Mouse (Mus musculus) left cerebral cortex, postnatal 10 days (tissue): ENCODE data around the gene Nat8f5. TPM values are rescaled to one million over a fixed set of nuclear protein-coding genes. Genes with fewer than 3 reads are reported as not detected.
"Not testable (repeated sequence)": the region's sequence is repeated elsewhere in the genome, so short reads cannot be mapped to it uniquely, and the experiment has no call there.

ENCODE experiments used
- DNase-seq, 2 experiments: peaks; one replicate each; pipeline ENCODE4 v3.0.0; 2021 to 2022; ENCODE audit warnings: low spot score in 2 of 2, mixed read lengths in 1 of 2; ENCODE audit errors: extremely low spot score in 1 of 2
- intact Hi-C: fragments of 180-260 bp; cut with DNase I; formaldehyde crosslinking; loops from one replicate; pipeline ENCODE4 v1.15.1; 2025
- total RNA-seq, 2 experiments: library from RNA; stranded (reverse); gene quantifications; 2 replicates each; pipeline ENCODE4 v1.2.3; 2021

The Nat8f5 gene
- total RNA-seq, result 1 to 10 TPM in 1 of 2 experiments, under 1 TPM in 1; 0.73 to 1.4 TPM

DNA sequence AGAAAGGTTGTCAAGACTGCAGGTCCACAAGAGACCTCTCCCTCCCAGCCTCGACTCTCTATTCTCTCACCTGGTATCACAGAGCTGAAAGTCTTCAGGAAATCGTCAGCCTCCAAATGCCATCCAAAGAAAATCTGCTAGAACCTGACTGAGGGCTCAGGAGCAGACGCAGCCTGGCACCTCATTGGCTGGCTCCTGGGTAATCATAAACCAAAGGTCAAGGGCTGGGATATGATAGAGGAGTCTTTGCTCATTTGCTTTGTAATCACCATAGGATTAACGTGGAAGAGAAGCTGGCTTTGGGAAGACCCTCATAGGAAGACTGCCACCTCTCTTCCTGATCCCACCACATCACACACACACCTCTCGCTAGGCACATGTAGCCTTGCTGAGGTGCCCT is at the start of gene Nat8f5, which contains the start of gene Nat8f6:
TSS of gene Nat8f5 (minus strand) at position 136 of the 400 bp plus-strand sequence.
TSS of gene Nat8f6 (minus strand) at position 118 of the 400 bp plus-strand sequence.
- intact Hi-C loops, result no loop called here
- no peak for DNase-seq

DNA sequence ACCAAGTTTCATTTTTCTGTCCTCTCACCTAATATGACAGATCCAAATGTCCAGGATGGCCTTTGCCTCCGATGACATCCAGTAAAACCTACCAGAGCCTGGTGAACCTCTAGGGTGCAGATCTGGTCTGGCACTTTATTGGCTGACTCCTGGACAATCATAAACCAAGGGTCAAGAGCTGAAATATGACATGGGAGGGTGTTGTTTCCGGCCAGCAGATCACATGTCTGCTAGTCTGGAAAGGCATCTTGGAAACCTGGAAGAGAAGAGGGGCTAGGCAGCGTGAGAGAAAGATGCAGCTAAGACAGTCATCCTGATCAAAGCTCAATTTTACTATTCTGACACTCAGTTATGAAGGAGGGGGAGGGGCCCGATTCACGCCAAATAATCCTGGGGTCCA is 48.2 kb upstream of the Nat8f5 start, which contains the start of gene Nat8f2:
TSS of gene Nat8f2 (minus strand) at position 153 of the 400 bp plus-strand sequence.
- intact Hi-C loops, DNase-seq: not testable (repeated sequence)

DNA sequence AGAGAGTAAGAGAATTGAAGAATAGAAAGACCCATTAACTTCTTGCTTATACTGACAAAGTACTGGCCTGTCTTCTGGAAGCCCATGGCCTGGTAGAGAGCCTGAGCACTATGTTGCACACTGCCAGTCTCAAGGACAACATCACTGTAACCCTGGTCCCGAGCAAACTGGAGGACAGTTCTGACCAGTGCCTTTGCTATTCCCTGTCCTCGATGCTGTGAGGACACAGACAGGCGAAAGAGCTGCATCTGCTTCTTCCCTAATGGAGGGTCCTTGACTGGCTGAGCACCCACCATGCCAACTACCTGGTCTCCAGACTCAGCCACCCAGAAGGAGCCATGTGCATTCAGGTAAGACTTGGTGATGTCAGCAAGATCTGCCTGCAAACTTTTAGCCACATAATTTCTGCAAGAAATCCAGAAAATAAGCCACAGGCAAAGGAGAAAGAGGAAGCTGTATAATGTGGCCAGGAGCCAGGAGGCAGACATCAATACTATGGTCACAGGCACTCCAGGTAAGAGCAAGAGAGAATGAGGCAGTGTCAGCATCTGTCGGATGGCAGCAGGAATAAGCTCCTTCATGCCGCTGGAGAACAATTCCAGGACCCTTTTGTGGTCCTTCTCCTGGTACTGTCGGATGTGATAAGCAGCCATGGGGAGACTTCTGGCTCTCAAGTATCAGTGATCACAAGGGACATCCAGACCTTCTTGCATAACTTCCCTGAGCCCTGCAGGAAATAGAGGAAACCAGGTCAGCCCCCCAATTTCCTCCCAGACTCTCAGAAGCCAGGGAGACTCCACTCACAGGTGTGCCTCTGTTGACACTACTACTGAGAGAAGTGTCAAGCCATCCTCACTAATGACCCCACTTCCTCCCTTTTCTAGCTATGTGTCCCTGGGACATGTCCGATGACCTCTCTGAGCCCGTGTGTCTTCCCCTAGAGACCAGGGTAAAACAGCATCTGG is 47.2 kb upstream of the Nat8f5 start:
- intact Hi-C loops, result no loop called here
- DNase-seq, result no peak

GRCm38 (mm10) chr6:85866995-85867394 is 46.2 kb upstream of the Nat8f5 start:
- not testable (repeated sequence) for DNase-seq

DNA sequence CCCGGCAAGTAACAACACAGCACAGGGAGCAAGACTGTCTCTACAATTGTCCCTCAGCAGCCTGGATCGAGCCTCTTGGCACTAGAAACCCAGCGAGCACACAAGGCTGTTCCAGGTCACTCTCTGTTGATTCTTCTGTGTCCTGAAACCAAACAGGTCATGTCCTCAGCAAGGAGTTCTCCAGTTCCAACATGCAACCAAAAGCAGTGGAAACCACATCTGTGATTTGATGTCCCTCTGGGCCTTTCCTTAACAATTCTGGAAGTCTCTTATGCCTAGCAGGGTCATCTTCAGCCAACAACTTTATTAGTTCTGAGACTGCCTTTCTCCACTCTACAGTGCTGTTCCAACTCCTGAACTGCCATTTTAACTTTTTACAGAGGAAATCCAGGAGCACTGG is 45.4 kb upstream of the Nat8f5 start:
- DNase-seq, intact Hi-C loops: not testable (repeated sequence)

More at GRCm38 (mm10) chr6:85866995-85867394, 46.2 kb upstream of the Nat8f5 start:
- intact Hi-C loops, result not testable (repeated sequence)

- intact Hi-C loops, result not testable (repeated sequence)
- peak in 1 of 2 experiments; percentile 46 for DNase-seq
Measured at GRCm38 (mm10) chr6:85864900-85865639, 44.3 kb upstream of the Nat8f5 start.

DNA sequence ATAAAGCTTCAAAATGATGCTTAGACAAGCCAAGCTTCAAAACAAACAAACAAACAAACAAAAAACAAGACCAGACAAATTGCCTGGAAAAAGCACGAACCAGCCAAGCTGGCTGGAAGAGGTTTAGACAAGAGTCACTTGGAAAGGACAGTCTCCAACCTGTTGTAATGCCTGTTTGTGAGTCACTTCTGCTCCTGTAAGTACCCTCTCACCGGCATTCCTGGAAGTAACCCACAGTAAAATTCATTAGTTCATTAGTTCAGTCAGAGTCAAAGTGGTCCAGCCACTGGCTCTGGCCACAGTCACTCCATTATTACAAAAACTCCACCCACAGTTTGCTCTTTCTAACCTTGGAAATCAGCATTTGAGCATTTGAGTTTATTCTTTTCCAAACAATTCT is 43.1 kb upstream of the Nat8f5 start:
- DNase-seq, result no peak
- intact Hi-C loops, result no loop called here

- no peak for DNase-seq
- intact Hi-C loops, result no loop called here
Measured at GRCm38 (mm10) chr6:85863136-85863535, 42.4 kb upstream of the Nat8f5 start.

GRCm38 (mm10) chr6:85862565-85862964 is 41.8 kb upstream of the Nat8f5 start:
- intact Hi-C loops, result no loop called here
- no peak for DNase-seq

GRCm38 (mm10) chr6:85861247-85861646 is 40.5 kb upstream of the Nat8f5 start:
- intact Hi-C loops, result no loop called here
- no peak for DNase-seq

GRCm38 (mm10) chr6:85856194-85856678 is 35.5 kb upstream of the Nat8f5 start:
- peak; percentile 76 to 79 for DNase-seq
- intact Hi-C loops, result no loop called here

DNA sequence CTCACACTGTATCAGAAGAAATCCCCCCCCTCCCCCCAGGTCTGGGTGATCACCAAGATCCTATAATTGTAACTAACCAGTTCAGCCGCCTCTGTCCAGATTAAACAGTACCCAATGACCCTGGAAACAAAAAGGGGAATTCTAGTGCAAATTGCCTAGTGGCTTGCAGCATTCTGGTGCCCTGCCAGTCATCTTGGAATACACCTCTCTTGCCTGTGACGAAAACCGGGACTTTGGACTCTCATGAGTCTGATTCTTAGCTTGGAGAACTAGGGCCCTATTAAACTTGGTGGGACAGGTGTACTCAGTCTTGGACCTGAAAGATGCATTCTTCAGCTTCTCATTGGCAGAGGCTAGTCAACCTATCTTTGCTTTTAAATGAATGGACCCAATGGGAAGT is 32.7 kb upstream of the Nat8f5 start:
- no peak for DNase-seq
- intact Hi-C loops, result no loop called here

DNA sequence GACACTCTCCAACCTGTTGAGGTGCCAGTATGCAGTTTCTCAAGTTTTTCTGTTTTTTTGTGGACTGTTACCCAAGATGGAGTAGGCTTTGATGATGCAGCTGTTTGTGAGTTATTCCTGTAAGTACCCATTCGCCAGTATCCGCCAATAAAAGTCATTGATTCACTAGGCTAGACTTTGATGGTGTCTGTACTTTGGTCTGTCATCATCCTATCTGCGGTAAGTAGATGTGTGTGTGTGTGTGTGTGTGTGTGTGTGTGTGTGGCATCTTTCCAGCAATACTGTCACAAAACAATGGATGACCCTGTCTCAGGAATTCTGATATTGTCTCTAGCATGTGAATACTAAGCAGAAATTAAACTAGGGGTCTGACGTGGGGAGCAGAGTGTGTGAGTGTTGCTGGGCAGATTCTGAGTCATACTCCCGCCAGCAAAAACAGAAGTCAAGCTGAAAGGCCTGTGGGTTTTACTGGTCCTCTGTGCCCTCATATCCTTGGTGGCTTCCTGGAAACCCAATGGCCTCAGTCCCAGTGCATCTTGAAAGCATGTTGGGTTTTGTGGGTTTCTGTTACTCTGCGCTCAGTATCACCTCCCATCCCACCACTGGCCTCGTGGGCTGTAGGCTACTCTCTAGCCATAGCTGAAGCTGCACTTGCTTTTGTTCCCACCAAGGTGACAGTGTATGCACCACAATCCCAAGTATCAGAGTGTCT is 30.4 kb upstream of the Nat8f5 start:
- intact Hi-C loops, result no loop called here
- DNase-seq, result no peak

DNA sequence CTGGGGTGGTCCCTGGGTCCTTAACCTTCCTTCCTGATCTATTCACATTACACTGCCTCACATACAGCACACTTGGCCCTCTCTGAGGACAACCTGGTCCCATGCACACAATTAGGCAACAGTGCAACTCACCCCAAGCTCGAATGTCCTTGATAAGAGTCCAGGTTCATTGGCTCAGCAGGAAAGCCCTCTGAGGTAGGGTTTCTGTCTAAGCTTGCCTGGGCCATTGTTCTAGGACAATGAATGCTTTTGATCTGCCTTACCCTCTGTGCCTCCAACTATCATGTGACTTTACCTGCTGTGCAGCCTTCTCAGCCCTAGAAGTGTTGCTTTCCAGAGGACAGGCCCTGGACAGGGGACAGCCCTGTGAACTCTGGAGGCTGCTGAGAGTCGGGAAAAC is 28.5 kb upstream of the Nat8f5 start:
- DNase-seq, result peak in 1 of 2 experiments; percentile 38
- intact Hi-C loops, result loop anchor here (5.0 kb wide), 1 partner anchor 43 kb away; no protein-coding TSS in a partner anchor

- intact Hi-C loops, result loop anchor here (5.0 kb wide), 1 partner anchor 44 kb away; no protein-coding TSS in a partner anchor
- DNase-seq, result no peak
Measured at GRCm38 (mm10) chr6:85848140-85848539, 27.4 kb upstream of the Nat8f5 start.

- intact Hi-C loops, result loop anchor here (5.0 kb wide), 1 partner anchor 45 kb away; no protein-coding TSS in a partner anchor
Measured at GRCm38 (mm10) chr6:85846921-85847320, 26.1 kb upstream of the Nat8f5 start.

GRCm38 (mm10) chr6:85843677-85844458 is 23.1 kb upstream of the Nat8f5 start:
- DNase-seq, intact Hi-C loops: not testable (repeated sequence)

More at GRCm38 (mm10) chr6:85846921-85847320, 26.1 kb upstream of the Nat8f5 start:
- DNase-seq, result no peak

DNA sequence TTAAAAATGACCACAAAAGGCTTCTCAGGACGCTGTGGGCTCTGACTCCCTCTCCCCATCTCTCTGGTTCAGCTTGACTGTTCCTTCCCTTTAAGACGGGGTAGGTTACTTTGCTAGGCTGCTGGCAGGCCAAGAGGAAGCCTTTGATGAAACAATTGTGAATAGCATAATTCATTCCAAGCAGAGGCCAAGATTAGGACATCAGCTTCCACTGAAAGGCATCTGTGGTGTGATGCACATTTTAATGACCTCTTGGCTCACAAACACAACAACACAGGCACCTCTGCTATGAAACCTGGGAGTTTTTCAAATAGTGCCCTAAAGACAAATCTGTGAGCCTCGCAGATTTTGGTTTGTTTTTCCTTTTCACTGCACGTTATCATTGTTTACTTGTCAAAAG is 19.2 kb upstream of the Nat8f5 start:
- intact Hi-C loops, result no loop called here
- DNase-seq, result peak; percentile 27 to 31
